Mouse (Mus musculus) cerebellum, adult (tissue): ENCODE results near the gene Nmnat2.
A peak's percentile ranks its signal among the peaks of the same experiment; 100 is the strongest.
"Not testable (repeated sequence)": the region's sequence is repeated elsewhere in the genome, so short reads cannot be mapped to it uniquely, and the experiment has no call there.

Experiments
- ATAC-seq: cut with Nextera tagmentation; 2 replicates; pipeline ENCODE4 v1.9.2; 2017; ENCODE audit warnings: mild to moderate bottlenecking, moderate library complexity, mixed read lengths; ENCODE audit not compliant: insufficient number of reproducible peaks, low FRiP score, low TSS enrichment

Nmnat2 gene

DNA sequence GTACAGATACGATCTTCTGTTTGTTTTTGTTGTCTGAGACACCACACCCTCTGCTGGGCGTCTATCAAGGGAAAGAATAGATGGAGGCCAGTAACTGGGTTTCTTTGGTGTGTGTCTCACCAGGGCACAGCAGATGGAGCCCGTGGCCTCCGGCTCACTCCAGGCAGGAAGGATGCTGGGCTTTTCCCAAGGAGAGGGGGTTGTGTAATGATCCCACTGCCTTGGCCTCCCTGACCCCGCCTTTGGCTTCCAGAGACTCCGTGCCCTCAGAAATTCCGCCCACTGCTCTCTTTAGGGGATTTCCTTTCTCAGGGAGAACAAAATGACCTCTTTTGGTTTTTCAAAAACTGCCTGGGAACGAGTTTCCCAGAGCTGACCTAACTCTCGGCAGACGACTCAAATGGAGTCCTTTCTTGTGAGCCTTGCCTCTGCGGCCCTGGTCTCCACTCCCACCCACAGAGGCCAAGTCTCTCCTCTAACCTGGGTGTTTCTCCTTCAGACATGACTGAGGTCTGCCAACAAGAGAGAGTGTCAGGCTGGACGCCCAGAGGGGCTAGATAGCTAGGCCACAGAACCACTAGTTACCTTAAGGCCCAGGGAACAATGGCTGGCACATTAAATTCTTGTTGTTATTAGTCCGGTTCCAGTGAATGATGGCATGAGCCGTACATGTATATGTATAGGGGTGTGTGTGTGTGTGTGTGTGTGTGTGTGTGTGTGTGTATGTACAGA is 93.5 kb downstream of the Nmnat2 start:
- ATAC-seq = peak; percentile 63

DNA sequence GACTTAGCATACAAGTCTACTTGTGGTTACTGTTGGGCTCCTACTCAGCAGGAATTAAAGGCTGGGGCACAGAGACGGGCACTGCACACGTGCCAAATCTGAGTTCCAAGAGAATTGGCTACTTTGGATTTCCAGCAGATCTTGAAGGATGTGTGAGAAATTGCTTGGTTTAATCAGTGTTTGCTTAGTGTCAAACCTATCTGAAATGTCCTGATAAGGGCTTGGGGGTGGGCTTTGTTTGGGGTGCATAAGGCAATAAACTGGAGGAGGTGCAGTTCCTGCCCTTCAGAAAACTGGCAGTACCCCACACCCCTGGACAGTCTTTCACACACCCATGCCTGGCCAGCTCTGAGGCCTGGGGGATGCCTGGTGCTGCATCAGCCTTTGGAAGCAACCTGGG is 94.7 kb downstream of the Nmnat2 start:
- ATAC-seq = no peak

DNA sequence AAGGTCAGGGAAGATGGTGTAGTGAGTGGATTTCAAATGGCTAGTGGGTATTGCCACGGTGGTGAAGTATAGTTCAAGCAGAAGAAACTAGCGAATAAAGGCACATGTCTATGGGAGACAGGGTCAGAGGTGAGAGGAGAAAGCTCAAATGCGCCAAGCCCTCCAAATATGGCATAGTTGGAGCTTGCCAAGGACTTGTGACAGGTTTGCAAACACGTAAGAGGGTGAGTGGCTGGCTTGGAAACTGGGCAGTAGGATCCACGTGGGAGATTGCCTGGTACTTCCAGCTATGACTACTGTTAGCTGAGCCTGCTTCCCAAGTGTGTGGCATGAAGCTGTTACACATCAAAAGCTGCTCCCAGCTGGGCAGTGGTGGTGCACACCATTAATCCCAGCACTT is 96.7 kb downstream of the Nmnat2 start:
- ATAC-seq = no peak

DNA sequence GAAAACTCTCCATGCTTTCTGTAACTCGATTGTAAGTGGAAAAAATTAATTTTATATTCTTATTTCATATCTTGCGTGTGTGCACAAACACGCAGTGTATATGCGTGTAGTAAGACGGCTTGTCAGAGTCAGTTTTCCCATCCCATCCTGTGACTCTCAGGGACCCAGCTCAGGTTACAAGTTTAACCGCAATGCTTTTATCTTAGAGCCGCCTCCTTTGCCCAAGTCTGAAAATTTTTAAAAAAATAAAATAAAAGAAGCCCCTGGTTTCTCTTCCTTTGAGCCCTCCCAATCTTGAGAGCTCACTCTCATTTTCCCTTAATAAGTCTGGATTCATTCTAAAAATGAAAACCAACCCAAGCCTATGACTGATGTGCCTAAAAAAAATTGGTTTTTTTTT is 98.8 kb downstream of the Nmnat2 start:
- ATAC-seq = no peak

DNA sequence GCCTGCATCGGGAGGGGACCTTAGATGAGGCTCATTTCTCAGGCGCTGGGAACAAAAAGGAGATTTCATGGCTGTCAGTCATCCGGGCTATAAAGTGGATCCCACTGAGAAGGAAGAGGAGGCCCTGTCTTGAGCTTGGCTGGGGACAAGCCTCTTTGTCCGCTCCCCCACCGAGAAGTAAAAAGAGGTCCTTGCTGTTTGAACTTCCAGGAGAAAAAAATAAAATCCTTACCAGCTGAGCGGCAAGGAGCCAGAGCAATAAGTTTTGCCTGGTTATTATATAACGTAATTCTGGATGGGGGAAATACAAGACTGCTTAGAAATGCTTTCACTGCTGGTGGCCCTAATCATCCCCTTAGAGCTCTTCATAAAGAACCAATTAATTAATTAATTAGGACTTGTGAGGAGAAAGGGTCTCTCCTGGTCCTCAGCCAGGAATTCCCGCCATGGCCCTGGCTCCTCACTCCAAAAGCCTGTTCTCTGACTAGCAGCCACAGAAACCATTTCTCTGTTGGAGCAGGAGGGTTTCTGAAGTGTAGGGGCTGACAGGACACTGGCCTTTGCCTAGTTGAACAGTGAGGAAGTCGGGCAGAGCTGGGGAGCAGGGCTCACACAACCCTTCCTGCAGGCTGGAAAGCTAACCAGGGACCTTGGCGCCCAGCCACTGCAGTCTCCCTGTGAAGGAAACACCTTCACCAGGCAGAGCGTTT is 99.5 kb downstream of the Nmnat2 start:
- peak; percentile 62; the same call in 1 of the 2 replicates for ATAC-seq

DNA sequence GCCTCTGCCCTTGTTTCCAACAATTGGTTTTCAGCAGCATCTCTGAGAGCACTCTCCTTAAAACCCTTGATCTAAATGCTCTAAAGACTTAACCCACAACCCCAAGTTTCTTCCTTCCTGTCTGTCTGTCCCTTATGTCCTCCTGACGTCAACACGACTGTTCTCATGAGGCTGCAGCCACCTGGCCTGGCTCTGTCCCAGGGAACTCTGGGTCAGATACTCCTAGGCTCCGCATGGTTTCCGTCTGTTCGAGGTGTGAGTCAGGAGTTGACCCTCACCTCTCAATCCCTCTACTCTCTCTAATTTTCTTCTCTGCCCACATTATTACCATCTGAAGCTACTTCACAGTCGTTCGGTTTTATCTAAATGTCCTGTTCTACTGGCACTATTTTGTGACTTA is 103.5 kb downstream of the Nmnat2 start:
- no peak for ATAC-seq

DNA sequence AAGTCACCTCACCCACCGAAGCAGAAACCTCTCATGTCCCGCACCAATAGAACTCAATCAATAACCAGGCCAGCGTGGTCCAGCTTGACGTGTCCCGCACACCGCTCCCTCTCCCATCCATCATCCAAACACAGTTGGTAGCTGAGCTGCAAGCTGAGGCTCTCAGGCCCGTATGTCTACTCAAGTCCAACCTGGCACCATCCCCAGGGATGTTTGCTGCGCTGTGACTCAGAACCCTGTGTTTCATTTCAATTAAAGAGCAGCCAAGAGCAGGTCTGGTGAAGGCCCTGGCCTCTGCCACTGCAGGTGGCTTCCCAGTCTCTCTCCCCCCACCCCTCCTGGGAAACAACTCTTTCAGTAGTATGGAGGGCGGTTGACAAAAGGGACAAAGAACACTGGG is 104.8 kb downstream of the Nmnat2 start:
- ATAC-seq = peak; percentile 60

DNA sequence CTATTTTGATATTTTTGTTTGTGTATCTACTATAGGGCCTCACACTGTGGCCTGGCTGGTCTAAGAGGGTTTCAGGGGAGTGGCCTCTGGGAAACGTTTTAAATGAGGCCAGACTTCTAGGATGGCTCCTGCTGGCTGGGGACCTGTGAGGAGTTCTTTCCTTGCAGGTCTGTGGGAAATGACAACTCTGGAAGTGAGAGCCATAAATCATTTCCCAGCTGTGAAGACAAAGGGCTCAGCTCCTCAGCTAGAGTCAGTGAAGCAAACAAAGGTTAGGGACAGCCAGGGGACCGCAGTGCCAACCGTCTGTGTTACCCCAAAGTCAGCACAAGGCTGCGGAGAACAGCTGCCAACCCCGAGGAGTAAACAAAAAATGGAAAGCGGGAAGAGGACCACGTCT is 107.8 kb downstream of the Nmnat2 start:
- ATAC-seq = no peak

DNA sequence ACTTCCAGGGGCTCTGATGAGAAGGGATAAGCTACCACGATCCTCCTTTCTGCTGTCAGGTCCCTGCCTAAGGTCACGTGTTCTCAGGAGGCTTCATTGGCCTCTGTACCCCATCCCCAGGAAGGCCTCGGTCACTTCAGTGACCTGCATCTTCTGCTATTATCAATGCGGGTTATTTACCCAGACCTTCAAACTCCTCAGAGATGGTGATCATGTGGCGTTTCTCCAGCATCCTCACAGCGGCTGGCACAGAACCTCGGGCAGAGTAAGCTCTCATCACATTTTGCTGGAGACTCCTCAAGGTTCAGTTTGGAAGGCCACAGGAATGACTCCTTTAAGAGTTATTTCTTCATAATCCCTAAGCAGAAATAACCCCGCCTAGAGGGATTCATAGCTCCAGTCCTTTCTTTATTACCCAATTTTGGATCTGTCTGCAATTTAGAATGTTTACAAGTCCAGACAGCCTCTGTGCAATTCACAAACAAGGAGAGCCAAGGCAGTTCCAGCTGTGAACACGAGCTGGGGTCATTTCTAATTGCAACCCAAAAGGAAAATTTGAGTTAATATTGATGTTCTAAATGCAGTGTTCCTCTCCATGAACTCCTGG is 110.1 kb downstream of the Nmnat2 start:
- ATAC-seq = no peak

DNA sequence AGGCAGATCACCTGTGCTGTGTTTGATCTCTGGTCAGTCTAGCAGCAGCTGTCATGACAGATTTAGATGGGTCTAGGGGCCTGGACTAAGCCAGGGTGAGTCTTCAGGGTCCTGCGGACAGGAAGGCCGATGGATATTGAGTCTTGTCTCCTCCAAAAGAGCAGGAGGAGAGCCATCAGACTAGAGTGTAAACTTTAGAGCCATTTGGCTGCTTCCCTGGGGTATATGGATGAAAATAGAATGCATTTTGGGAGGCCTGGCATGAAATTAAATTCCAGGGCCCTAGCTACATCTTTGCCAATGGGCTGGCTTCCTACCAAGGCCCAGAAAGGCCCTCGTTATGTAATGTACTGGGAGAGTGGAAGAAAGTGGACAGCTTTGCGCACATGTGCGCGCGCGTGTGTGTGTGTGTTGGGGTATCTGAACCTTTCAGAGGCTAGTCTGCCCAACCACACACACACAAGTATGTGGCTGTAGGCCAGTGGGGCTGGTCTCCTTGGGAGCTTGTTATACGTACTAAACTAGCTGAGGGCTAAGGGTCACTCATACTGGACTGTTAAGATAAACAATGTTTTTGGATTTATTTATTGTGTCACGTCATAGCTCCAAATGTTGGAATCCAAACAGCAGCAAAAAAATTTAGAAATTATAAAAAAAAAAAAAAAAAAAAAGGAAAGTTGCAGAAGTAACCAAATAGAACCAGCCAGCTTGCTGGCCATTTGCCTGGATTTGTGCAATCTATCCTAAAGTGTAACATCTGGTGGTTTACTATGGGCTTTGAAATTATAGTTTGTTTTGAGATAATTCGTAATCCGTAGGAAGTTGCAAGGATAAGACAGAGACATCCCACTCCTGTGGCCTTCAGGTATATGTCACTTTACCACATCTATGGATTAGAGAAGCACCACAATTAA is 110.9 kb downstream of the Nmnat2 start:
- ATAC-seq = peak; percentile 77

DNA sequence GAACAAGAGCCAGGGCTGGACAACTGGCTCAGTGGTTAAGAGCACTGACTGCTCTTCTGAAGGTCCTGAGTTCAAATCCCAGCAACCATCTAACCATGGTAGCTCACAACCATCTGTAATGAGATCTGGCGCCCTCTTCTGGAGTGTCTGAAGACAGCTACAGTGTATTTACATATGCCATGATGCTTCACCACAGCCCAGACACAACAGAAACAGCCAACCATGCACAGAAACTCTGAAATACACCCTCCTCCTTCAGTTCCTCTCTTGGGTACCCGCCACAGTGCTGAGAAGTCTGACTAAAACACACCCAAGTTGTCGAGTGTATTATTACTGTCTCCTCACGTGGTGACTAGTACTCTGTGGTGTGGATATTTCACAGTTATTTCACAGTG is 111.6 kb downstream of the Nmnat2 start:
- no peak for ATAC-seq

DNA sequence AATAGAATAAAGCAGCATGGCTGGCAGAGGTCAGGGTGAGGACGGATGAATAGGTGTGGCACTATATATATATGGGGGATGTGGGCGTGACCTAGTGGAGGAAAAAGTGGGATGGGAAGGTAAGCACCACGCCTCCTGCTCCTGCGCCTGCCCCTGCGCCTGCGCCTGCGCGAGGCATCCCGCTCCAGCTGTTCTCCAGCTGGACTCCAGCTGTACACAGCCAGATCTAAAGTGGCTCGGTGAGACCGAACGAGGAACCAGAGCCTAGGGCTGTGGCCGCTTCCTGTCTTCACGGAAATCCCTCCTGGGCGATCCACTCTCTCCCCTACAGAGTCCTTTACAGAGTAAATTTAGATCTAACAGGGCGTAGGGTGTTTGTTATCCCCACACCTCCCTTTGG is 116.8 kb downstream of the Nmnat2 start:
- no peak for ATAC-seq

DNA sequence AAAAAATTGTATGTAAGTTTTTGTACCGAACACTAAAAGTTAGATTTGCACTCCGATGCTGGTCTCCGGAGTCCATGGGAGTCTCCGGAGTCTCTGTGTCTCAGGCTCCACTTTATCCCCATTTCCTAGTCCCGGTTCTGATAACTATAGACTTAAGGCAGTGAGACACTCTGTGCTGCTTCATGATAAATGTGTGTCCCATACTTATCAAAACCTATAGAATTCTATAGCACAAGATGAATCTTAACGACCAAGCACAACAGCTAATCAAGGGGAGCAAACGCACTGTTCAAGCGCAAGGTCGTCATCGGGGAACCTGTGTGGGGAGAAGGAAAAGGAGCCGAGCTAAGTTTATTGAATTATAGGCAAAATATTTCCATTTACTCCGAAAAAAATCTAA is 117.2 kb downstream of the Nmnat2 start:
- no peak for ATAC-seq

DNA sequence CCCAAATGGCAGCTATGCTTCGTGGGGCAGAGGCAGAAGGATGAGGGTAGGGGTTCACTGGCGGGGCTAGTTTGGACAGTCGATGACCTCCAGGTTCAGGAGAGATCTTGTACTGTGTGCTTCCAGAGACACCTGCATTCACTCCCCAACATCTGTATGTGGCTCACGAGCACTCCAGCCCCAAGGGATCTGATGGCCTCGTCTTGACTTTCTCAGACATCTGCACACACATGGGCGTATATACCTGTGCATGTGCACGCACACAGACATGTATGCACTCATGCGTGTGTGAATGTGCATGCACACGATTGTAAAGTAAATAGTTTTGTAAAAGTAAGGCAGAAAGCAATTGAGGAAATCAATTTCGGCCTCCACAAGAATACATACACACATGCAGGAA is 117.9 kb downstream of the Nmnat2 start:
- ATAC-seq = no peak

DNA sequence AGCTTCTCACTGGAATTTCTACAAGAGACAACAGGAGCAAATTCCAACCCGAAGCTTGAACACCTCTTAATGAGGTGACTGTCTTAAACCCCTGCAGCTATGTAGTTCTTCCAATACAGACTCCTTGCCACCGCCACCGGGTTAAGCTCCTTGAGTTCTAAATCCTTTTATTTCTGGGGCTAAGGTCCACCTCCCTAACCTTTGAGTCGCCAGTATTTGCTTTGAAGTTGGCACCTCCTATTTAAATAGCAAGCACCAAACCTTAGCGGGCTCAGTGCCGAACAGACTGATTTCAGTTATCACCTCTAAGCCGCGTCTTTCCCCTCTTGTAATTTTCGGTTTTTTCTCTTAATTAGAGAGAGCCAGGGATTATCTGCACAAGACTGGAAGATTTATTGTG is 118.6 kb downstream of the Nmnat2 start:
- ATAC-seq = no peak

DNA sequence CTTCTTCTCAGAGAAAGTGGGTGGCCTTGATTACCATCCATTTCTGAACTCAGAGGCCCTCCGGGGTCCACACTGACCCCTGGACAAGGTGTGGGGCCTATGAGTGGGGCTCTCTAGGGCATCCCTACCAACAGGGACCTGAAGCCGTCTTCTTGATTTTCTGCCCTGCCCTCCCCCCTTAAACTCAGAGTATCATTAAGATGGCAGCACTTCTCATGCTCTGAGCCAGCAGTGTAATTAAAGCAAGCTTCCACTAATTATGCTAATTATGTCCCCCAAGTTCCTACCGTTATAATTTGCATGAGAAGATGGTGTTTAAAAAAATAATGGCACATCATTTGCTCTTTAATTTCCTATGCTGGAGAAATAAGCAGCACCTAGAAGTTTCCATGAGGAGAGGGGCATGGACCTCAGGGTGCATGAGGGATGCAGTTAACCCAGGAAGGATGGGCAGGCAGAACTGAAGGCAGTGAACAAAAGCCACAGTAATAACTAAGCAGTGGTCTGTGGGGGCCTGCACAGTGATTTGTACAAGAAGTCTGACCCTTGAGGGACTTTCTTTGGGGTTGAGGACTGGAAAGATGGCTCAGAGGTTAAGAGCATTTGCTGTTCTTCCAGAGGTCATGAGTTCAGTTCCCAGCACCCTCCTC is 120.4 kb downstream of the Nmnat2 start:
- ATAC-seq = no peak

DNA sequence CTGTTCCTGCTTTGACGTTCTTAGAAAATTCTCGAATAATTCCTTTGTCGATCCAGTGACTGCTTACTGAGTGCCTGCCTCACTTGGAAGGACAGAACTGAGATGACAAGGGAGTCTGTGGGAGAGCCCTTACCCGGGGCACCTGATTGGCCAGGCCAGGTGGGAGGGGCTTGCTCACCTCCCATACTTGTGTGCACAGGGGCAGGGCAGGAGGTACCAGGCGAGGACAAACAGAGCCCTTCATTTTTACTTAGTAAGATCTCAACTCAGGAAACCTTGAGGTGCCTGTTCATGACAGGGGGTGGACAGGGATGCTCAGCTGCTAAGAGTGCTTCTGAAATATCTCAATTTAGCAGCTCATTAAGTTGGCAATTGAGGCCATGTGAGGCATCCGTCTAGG is 121.2 kb downstream of the Nmnat2 start:
- ATAC-seq = no peak

DNA sequence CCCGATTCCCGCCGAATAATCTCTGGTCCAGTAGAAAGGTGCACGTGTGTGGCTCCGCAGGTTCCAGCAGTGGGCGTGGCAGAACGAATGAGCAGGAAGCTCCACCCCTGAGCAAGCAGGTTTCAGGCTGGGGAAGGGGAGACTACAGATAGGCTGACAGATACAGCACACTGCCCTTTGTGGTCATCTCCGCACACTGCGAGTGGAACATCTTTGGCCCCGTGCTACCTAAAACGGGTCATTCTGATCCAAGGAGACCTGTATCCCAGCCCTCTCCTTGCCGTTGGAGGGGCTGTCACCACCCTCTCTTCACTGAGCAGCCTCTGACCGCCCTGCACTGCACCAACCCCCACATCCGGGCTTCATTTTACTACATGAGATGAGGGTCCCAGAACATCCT is 128.4 kb downstream of the Nmnat2 start:
- not testable (repeated sequence) for ATAC-seq

DNA sequence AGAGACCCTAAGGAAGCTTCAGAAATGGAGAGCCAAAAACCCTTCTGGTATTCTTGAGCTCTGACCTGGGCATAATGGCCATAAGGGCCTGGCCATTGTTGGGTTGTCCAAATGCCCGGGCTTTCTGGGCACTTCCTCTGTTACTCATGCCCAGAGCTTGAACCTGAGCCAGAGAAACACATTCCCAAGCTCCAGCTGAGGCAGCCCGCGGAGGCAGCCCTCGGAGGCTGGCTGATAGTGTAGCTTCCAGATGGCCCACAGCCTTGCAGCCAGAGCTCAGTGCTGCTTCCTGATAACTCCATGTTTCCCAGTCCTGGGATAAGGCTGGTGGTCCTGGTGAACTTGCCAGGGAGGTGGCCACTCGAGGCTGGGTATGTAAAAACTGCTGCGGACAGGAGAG is 129.4 kb downstream of the Nmnat2 start:
- peak; percentile 97 for ATAC-seq

DNA sequence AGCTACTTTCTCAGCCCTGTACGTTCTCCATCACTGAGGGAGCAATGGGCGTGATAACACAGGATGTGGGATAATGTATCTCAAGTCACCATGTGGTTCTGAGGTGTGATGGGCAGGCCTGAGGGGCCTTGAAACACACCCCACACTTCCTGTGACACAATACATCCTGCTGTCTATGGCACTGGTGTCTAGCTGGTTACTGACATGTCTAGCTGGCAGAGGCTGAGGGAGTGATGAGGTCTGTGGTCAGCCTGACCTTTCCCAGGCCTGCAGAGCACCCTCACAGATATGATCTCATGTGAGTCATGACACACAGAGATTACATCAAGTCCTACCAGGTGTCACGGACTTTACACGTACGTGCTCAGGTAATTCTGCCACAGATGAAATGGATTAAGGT is 130.4 kb downstream of the Nmnat2 start:
- no peak for ATAC-seq
